Mouse (Mus musculus): ENCODE measurements around the gene Adal.
"Not testable (repeated sequence)": the region's sequence is repeated elsewhere in the genome, so short reads cannot be mapped to it uniquely, and the experiment has no call there.

Adal gene

GRCm38 (mm10) chr2:121140018-121140882 is at the start of gene Adal, which contains the start of gene Lcmt2:
Adal (plus strand) TSS chr2:121140428.
Lcmt2 (minus strand) TSS chr2:121140653.
- DNase-seq, result peak; percentile 89

DNA sequence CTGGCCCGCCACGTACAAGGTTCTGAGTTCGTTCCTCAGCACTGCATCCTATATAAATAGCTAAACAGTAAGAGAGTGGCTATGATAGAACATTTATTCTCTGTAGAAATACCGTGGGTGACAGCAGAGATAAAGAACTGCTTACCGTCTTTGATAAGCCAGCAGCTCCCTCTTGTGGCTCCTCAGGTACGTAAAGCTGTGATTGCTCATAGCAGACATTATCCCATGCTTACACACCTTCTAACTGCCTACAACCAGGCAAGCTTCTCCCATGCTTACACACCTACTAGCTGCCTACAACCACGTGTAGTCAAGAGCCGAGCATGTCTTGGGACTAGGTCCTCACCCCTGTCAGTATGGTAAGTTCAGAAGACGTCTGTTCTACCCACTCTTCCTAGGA is 38.2 kb upstream of the Adal start:
- DNase-seq, result peak; percentile 79

- no peak for DNase-seq
Measured at GRCm38 (mm10) chr2:121105940-121106339, 34.3 kb upstream of the Adal start.

DNA sequence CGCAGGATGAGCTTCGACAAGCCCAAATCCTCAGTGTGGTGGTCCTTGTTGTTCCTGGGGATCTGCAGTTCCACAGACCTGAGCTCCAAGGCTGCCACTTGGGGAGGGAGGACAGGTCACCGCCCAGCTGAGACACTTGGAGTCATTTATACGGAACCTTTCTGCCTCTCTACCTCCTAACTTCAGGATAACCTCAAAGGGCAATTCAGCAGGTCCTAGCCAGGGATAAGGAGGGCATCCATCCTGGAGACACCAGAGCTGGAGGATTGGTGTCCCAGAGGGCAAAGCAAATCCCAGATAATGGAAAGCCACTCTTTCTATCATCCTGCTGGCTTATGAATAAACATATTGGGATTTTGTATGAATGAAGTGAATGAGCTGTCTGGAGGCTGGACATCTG is 30.5 kb upstream of the Adal start, which contains the start of gene Tgm7:
Gene Tgm7, minus strand, starts transcription at position 101 of the 400 bp plus-strand sequence.
- DNase-seq, result no peak

DNA sequence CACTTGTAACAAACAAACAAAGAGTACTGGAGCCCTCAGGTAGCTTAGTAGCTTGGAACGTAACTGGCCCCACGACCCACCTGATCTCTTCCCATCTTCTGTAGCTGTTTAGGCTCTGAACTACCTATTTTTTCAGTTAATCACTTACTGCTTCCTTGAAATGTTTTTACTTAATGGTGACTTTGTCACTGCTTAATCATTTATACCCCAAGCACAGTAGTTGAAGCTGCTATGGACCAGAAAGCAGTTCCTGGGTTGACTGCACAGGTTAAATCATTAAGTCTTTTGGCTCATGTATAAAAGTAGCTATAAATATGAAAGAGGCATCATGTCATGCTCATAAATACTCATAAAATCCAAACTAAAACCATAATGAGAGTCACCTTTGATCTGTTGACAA is 24.8 kb upstream of the Adal start:
- no peak for DNase-seq

DNA sequence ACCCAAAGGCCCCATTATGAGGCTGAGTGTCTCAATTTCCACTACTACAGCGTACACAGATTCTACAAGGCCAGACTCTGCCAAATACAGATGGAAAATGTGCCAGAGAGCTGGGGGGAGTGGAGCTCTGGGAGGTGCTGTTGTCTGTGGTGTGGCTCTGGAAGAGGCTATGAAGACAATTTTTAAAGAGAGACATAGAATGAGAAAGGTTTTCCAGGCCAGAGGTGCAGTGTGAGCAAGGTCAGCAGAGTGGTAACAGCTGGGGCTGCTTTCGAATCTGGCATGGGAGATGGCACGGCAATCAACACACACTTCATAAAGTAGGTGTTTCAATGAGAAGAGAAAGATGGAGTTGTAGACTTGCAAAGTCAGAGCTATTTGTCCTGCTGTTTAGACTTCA is 21.0 kb upstream of the Adal start:
- DNase-seq, result no peak

DNA sequence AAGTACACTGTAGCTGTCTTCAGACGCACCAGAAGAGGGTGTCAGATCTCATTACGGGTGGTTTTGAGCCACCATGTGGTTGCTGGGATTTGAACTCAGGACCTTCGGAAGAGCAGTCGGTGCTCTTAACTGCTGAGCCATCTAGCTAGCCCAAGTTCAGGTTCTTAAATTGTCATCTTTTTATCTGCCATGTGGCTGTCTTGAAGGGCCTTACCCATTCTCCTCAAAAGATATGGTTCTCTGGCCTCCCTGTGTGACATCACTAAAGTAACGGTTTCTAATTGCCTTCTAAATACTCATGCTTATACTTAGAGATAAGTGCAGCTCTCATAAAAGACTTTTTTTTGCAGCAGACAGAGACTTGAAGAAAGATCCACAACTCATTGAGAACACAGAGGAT is 13.9 kb upstream of the Adal start:
- DNase-seq, result not testable (repeated sequence)

DNA sequence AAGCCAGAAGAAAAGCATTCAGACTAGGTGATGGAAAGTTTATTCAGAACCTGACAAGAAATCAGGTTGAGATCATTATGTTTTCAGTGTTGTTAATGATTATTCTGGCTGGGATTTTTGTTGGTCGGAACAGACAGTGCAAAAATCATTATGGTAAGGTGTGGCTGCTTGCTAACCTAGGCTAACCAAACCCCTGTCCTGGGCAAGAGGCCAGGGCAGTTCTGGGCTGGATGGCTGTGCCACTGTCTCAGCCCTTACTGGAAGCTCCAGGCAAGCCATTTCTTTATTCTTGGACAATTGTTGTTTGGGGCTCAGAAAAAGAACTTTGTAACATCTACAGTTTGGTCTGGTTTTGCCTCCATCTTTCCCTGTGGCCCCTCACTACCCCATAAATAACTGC is 12.7 kb upstream of the Adal start:
- no peak for DNase-seq

DNA sequence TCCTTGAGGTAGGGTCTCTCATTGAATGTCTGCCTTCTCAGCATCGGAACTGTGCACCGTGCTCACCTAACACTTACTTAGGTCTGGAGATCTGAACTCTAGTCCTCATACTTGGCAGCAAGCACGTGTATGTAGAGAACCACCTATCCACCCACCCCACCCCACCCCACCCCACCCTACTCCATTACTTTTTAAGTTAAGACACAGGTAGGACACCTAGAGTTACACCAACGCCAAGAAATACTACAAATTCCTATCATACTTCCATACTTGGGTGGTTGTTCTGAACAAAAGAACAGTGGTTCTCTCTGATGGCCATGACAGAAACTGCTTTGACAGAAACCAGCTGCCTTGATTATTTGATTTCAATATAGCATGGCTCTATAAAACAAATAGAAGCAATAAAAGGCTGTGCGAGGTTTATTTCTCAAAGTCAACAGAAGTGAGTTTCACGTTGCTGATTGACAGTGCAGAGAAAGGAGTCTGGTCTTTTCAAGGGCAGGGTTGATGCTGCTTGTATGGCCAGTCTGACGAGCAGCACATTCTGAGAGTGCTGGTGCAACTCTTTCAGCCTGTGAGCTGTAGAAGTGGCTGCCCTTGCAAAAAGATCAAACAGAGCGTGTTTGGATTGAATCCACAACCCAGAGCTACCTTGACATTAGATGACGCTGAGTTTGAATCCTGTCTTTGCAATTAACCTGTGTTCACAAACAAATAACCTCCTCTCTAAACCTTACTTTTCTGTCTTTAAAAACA is 11.2 kb upstream of the Adal start:
- no peak for DNase-seq

DNA sequence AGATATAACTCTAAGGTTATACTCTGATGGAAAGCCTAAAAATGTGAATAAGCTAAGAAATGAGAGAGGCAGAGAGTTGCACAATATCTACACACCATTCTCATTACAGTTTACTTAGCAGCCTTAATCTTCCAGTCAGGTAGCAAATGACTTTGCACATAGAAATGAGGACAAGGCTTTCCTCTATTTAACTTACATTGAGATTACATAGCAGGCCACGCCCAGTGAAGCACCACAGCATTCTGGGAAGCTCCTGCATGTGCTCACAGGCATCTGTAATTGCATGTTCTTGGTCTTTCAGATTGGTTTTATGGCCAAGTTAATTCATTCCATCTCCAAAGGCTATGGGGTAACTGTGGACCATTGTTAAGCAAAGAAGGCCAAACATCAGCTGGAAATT is 7.4 kb upstream of the Adal start:
- no peak for DNase-seq

- DNase-seq, result no peak
Measured at GRCm38 (mm10) chr2:121137371-121137770, 2.9 kb upstream of the Adal start.

DNA sequence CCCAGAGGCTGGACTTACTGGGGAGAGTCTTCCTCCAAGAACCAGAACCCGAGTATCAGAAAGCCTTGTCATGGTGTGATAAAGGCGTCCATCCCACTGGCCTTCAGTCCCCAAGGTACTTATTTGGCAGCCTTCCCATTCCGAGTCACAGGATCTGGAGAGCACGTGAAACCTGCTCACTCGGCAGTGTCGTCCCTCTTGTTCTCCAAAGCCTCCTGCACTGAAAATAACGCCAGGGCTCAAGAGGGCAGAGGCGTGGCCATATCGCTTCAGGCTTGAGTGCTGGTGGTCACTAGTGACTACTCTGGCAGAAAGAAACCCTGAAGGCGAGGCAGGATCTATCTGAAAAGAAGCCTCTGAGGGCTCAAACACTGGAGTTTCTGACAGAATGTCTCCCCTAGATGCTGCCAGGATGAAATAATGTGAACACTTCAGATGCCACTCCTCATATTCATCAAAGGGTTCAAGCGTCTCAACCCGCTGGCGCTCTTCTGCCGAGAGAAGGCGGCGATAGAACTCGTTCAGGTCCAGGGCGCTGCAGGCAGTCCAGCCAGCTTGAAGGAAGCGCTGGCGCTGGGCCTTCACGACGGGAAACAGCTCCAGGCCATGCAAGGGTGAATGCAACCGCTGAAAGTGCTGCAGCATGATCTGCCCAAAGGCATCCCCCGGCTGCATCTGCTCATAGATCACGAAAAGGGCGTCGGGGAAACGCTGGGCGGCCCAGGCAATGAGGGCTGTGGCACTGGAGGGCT is 786 bp upstream of the Adal start:
- DNase-seq, result no peak

GRCm38 (mm10) chr2:121141216-121142035 is 1.2 kb downstream of the Adal start:
- DNase-seq, result no peak

- no peak for DNase-seq
Measured at GRCm38 (mm10) chr2:121142415-121142814, 2.2 kb downstream of the Adal start.

DNA sequence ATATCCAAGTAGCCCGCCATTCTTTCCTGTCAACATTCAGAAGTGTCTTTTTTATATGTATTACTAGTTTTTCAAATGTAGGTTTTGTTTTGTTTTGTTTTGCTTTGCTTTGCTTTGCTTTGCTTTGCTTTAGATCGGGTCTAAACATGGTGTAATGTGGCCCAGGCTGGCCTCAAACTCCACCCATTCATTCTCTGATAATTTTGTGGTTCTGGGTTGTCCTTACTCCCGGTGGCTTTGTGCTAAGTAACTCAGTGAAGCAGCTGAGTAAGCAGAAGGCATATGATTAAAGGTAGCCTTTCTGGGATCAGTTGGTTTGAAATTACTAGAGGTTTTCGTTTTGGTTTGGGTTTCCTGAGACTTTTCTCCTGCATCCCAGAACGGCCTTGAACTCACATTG is 9.5 kb downstream of the Adal start:
- DNase-seq, result no peak

DNA sequence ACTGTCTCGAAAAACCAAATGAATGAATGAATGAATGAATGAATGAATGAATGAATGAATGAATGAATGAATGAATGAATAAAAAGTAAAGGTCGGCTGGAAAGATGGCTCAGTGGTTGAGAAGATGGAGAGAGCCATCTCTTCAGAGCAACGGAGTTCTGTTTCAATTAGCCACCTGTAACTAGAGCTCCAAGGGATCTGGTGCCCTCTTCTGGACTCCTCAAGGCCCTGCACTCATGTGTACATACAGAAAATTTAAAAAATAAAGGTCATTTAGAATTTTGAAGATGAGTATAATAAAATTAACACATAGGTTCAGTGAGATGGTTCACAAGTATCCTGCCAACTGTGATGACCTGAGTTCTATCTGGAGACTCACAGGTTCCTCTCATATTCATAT is 12.9 kb downstream of the Adal start:
- DNase-seq, result no peak

DNA sequence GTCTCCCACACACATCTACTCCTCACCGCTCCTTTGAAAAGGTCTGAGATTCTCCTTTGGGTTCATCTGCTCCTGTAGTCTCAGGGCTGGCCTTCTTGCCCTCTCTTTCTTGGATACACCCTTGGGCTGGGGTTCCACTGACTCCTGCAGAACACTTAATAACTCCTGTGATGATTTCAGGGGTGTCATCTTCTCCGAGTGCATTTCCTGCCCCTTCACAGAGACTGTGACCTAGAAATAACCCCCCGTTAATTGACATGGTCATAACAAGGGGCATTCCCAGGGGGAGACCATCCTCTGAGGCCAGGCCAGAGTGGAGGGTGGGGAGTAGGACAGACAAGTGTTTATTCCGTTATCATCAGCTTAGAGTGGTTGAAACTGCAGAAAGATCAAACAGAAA is 28.9 kb downstream of the Adal start:
- DNase-seq, result no peak

DNA sequence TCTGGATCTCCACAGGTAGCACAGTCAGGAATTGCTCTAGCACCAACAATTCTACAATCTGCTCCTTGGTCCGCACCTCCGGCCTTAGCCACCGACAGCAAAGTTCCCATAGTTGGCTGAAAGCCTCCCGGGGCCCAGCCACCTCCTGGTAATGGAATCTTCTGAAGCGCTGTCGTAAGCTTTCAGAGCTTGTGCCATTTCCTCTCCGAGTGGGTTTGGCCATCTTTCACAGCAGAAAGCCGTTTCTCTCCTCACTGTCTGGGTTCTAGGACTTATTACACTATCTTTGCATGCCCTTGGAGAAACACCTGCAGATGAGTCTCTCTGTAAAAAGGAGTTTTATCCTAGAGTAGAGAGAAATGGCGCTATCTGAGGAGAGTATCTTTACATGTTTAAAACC is 29.7 kb downstream of the Adal start:
- DNase-seq, result no peak

- no peak for DNase-seq
Measured at GRCm38 (mm10) chr2:121170481-121170971, 30.3 kb downstream of the Adal start, which contains the start of gene Tubgcp4. Tubgcp4 (plus strand) TSS chr2:121170654.

DNA sequence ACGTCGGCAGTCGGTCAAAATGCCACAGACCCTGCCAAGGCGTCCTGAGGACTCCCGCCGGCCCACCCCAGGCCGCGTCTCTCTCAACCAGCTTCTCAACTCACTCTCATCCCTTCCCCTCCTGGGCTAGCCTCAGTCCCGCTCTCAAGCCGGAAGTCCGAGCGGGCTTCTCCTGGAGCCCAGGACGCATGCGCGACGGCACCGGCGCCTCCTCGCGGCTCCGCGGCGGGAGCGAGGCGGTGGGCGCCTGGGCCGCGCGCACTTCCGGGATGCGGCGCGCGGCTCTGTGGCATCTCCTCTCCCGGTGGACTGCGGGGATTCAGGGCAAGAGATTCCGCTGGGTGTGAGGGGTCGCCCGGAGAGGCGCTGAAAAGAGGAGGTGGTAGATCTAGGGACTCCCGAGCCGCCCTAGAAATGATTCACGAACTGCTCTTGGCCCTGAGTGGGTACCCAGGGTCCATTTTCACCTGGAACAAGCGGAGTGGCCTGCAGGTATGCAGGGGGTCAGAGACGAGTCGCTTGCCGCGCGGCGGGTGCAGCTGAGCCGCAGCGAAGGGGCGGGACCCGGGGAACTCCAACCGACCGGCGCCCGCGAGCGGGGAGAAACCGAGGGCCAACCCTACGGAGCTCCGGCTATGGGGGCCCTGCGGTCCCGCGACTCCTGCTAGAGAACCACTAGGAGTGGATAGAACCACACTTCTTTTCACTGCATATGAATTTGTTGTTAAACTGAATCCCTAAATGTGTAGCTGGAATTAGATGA is 30.9 kb downstream of the Adal start, which contains the start of gene Zscan29:
Gene Zscan29, minus strand, starts transcription at position 146 of the 763 bp plus-strand sequence.
- DNase-seq, result peak; percentile 87

DNA sequence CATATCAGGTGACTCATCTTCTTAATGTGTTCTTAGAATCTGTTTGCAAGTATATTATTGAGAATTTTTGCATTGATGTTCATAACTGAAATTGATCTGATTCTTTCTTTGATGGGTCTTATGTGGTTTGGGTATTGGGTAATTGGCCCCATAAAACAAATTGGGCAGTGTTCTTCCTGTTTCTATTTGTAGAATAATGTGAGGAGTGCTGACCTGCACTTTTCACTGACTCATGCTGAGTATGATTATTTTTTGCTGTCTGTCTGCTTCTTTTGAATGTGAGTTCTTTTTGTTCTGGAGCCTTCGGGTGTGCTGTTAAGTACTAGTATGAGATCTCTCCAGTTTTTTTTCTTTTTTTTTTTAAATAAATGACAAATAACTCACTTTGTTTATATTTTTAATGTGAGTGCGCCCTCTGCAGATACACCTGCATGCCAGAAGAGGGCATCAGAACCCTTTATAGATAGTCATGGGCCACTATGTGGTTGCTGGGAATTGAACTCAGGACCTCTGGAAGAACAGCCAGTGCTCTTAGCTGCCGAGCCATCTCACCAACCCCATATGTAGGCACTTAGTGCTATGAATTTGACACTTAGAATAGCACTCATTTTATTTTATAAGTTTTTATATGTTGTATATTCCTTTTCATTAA is 38.7 kb downstream of the Adal start:
- DNase-seq, result no peak

Data from right cerebral cortex, postnatal 14 days (tissue).